Mouse (Mus musculus) heart, postnatal 0 days (tissue): Measurements from ENCODE around the gene Wdr19.

Experiments
- CTCF ChIP-seq: IDR thresholded peaks from 2 replicates; pipeline ENCODE4 v1.5.1; 2016; ENCODE audit warnings: antibody characterized with exemption, control low read depth, low read depth
- EP300 ChIP-seq: IDR thresholded peaks from 2 replicates; pipeline ENCODE4 v1.6.1; 2016; ENCODE audit warnings: antibody characterized with exemption, low read depth

DNA sequence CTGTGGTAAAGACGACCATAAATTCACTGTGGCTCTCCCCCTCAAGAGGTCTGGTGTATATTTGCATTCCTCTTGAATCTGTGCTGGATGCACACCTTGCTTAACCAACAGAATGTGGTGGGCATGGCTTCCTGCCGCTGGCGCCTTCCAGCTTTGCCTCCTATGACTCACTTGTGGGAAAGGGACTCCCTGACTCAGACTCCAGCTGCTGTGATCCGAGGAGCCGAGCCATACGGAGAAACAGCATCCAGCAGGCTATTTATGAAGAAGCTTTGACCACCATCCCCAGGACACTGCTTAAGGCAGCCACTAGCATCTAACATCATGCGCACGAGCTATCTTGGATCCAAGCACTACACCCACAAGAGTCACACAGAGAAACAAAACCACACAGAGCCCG is 5.1 kb upstream of the Wdr19 start:
- no peak for TF ChIP-seq CTCF
- TF ChIP-seq EP300, result no peak
